Mouse (Mus musculus): Measurements from ENCODE around the gene Slain2.
A peak's percentile ranks its signal among the peaks of the same experiment; 100 is the strongest.
"Not testable (repeated sequence)": the region's sequence is repeated elsewhere in the genome, so short reads cannot be mapped to it uniquely, and the experiment has no call there.

Slain2 gene

DNA sequence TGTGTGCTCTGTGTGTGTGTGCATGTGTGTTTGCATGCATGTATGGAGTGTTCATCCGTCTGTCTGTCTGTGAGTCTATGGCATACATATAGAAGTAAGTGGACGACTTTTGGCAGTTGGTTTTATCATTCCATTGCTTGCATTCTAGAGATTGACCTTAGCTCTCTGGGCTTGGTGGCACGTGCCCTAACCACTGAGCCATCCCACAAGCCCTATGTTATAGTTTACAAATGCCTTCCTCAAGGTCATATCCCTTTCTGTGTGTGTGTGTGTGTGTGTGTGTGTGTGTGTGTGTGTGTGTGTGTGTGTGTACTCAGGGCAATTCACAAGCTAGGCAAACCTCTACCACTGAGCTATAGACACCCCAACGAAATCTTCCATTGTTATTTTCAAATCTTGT is 12.2 kb upstream of the Slain2 start:
- no peak for DNase-seq (ENCODE audit: low read depth)

DNA sequence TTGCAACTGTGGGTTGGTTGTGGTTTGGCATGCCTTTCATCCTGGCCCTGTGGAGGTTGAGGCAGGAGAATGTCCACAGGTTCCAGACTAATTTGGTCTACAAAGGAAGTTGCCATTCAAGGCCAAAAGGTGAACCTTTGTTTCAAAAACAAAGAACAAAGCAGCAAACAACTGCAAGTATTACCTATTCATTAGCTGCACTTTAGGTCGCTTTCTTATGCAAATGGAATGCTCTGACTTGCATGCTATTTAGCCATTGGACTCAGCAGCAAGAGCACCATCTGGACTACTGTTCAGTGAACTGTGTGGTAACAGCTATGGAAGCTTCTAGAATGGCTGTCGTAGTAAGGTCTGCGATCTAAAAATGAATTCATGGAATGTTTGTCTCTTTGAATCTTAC is 11.8 kb upstream of the Slain2 start:
- DNase-seq (ENCODE audit: low read depth): no peak

GRCm38 (mm10) chr5:72902876-72903516 is 11.1 kb upstream of the Slain2 start:
- no peak for DNase-seq (ENCODE audit: low read depth)

DNA sequence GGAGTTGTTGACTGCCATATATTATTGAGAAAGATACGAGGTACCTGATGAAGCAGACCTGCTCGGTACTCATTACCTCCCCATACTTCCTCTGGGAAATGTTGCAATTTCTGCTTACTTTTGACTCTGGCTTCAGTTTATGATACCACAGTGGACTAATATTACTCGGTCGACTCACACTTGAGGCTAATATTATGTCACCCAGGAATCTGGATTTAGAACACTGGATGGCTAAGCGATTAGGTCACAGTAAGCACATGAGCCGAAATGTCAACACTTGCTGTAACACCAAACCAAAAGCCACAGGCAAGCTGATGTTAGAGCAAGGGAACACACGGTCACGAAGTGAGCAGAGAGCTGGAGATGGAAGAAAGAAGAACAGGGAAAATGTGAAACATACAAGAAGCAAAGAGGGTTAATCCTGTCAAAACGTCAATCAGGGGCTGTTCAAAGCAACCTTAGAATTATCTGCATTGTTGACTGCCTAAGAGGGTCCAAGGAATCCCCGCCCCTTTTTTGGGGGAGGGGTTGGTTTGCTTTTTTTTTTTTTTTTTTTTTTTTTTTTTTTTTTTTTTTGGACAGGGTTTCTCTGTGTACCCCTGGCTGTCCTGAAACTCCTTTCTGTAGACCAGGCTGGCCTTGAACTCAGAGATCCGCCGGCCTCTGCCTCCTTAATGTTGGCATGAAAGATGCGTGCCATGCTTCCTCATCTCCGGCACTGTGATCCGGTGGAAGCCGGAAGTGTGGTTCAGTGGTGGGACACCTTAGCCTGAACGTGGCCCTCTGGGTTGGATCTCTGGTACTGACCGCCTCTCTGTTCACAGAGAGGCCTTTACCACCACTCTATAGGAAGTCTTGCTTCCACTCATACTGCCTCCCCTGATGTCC is 9.0 kb upstream of the Slain2 start:
- peak; percentile 92 for DNase-seq (ENCODE audit: low read depth)

DNA sequence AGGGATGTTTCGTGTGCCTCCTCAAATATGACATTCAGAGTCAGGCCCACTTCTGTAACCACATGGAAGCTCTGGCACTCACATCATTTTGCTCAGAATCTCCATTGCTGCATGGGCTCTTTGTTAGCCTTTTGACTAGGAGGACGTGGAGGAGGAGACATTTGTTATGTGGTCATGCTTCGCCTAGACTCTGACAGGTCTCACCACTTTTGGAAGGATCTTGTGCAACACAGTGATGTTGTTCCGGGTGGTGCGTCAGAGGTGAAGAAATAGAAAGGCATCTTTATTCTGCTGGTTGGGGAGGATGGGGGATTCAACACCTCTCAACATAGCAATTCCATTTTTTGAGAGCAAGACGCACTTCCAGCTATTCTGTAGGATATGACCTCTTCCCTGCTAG is 6.7 kb upstream of the Slain2 start:
- DNase-seq (ENCODE audit: low read depth): peak; percentile 90

DNA sequence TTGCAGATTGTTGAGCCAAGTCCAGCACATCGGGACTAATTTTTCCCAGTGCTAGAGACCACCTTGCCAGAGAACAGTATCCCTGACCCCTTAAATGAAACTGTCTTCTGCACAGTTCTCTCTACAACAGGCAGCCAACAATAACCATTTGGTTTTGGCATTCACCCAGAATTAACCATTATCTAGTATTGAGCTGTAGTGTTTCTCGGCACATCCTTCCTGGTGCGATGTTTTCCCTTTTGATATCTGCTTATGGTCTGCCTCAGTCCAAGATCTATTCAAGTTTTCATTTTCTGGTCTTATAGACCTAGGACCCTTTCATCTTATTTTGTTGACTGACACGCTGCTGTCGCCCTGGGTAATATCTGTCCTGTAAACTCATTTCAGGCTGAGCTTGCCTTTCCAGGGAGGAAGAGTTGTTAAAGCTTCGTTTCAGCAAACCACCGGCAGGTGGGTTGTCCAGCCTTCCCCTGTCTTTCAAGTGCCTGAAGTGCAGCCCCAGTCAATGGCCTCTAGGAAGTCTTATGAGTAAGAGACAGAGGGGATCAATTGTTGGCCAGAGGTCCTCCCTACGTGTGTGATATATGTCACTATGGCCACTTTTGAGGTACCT is 5.7 kb upstream of the Slain2 start:
- peak; percentile 81 for DNase-seq (ENCODE audit: low read depth)

DNA sequence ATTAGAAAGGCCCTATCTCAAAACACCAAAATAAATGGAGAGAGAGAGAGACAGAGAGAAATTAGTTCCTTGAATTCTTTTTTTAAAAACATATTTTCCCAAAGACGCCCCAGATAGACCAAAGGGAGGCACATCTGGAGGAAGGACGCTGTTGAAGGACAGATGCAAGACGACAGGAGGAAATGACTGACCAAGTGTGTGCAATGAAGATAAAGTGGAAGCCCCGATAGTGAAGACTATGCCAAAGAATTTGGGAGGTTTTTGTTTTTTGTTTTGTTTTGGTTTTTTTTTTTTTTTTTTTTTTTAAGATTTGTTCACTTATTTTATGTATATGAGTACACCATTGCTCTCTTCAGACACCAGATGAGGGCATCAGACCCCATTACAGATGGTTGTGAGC is 4.7 kb upstream of the Slain2 start:
- DNase-seq (ENCODE audit: low read depth): peak; percentile 92

- peak; percentile 43 for DNase-seq (ENCODE audit: low read depth)
These were observed 3.7 kb upstream of the Slain2 start for GRCm38 (mm10) chr5:72910373-72910772.

- DNase-seq (ENCODE audit: low read depth): no peak
These were observed 2.8 kb upstream of the Slain2 start for GRCm38 (mm10) chr5:72911284-72911683.

- DNase-seq (ENCODE audit: low read depth): peak; percentile 38
These were observed 793 bp downstream of the Slain2 start for GRCm38 (mm10) chr5:72914633-72915561.

GRCm38 (mm10) chr5:72916048-72916447 is 1.9 kb downstream of the Slain2 start:
- DNase-seq (ENCODE audit: low read depth): no peak

GRCm38 (mm10) chr5:72916851-72917250 is 2.7 kb downstream of the Slain2 start:
- DNase-seq (ENCODE audit: low read depth): peak; percentile 49

- no peak for DNase-seq (ENCODE audit: low read depth)
These were observed 6.3 kb downstream of the Slain2 start for GRCm38 (mm10) chr5:72920416-72920815.

- DNase-seq (ENCODE audit: low read depth): no peak
These were observed 7.1 kb downstream of the Slain2 start for GRCm38 (mm10) chr5:72921171-72921570.

DNA sequence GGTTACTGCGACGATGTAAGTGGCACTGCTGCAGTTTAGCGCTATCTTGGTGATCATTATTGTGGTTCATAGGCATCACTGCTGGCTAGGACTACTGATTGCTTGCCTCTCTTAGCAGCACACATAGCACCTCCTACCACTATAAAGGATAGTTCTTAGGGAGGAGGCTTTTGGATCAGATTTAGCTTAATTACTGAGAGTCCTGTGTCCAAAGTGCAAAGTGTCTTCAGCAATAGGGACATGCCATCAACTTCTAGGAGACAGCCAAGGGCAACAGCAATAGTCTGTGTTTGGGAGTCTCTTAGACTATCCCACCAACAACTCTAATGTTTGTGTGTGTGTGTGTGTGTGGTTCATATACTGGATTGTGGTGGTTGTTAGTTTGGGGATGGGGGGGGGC is 8.7 kb downstream of the Slain2 start:
- DNase-seq (ENCODE audit: low read depth): no peak

DNA sequence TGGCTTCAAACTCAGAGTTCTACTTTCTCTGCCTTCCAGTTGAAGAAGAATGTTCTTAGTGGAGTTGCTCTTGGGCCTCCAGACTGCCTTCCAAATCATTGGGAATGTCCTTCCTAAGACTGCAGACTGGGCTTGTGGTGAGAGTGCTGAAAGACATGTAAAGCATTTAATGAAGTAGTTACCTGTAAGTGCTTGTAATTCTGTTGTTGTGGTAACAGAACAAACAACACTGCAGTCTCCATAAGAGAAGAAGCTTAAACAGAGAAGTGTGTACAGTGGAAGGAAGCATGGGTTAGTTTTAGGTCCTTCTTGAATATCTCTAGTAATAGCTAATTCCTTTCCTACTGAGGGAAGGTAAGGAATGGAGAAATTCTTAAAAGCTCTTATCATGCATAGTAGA is 13.0 kb downstream of the Slain2 start:
- DNase-seq (ENCODE audit: low read depth): no peak

DNA sequence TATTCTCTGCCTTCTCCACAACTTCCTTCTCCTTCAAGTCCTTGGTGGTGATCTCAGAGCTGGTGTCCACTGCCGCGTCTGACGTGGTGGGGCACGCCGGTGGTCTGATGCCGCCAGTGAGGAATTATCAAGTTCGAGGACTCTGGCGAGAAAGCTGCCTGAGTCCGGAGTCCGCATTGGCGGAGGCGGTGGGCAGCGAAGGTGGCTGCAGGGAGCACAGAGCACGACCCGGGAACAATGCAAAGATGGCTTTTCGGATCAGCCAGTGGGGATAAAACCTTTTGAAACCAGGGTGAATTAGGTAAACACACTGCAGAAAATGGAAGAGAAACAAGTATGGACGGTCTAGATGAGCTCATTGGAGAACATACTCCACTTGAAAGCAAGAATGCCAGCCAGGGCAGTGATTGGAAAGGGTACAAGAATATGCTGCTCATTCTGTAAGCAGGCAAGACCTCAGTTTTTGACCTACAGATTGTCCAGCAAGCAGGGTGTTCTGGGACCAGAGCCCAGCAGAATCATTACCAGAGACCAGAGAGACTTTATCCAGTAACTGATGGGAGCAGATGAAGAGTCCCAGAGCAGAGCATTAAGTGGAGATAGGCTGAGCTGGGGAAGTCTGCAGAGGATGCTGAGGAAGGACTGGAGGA is 19.0 kb downstream of the Slain2 start:
- no peak for DNase-seq (ENCODE audit: low read depth)

DNA sequence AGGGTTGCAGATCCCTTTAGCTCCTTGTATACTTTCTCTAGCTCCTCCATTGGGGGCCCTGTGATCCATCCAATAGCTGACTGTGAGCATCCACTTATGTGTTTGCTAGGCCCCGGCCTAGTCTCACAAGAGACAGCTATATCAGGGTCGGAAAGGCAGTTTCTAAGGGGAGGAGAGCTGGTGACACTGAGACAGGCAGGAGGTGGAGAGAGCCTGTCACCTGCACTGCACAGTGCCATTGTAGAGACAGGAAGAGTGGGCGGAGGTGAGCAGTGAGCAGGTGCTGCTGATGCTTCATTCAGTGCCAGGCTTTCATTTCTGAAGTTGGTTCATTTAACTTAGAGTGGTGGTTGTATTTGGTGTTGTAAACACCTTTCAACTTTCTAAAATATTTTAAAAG is 24.3 kb downstream of the Slain2 start:
- DNase-seq (ENCODE audit: low read depth): not testable (repeated sequence)

- DNase-seq (ENCODE audit: low read depth): no peak
These were observed 25.2 kb downstream of the Slain2 start for GRCm38 (mm10) chr5:72939311-72939710.

GRCm38 (mm10) chr5:72940906-72941432 is 26.9 kb downstream of the Slain2 start:
- DNase-seq (ENCODE audit: low read depth): peak; percentile 64

GRCm38 (mm10) chr5:72948136-72948535 is 34.0 kb downstream of the Slain2 start:
- DNase-seq (ENCODE audit: low read depth): no peak
